Mouse (Mus musculus) MEL (cell line): ENCODE measurements at regions not wholly inside any gene's neighbourhood (a gene's known extent, or its start where the extent isn't known, plus 50 kb on each side); places are given as distances from the start of the nearest gene placed in this dataset.

Source experiments
- BHLHE40 ChIP-seq: IDR thresholded peaks from 2 replicates; pipeline ENCODE4 v1.6.1; 2012; ENCODE audit warnings: low read depth, mild to moderate bottlenecking, inconsistent platforms, low read length, improper control_type of control experiment, borderline replicate concordance
- CTCF ChIP-seq, 3 experiments: IDR thresholded peaks in 2 of 3; conservative IDR thresholded peaks in 1 of 3; 2 replicates each; pipeline ENCODE4 v1.5.1; 2011 to 2012; ENCODE audit warnings: low read length in 3 of 3, low read depth in 2 of 3, mild to moderate bottlenecking in 2 of 3, improper control_type of control experiment in 1 of 3, inconsistent platforms in 1 of 3, mixed read lengths in 1 of 3, moderate library complexity in 1 of 3; ENCODE audit not compliant: control insufficient read depth in 1 of 3, insufficient read depth in 1 of 3, poor library complexity in 1 of 3, severe bottlenecking in 1 of 3
- EP300 ChIP-seq, 2 experiments: IDR thresholded peaks; 2 replicates each; pipeline ENCODE4 v1.6.1; 2011; ENCODE audit warnings: improper control_type of control experiment in 2 of 2, low read length in 2 of 2, low read depth in 1 of 2, mild to moderate bottlenecking in 1 of 2
- GABPA ChIP-seq: IDR thresholded peaks from 2 replicates; pipeline ENCODE4 v1.6.1; 2012; ENCODE audit warnings: low read depth, mild to moderate bottlenecking, inconsistent platforms, low read length, improper control_type of control experiment, moderate library complexity
- GATA1 ChIP-seq: IDR thresholded peaks from 2 replicates; pipeline ENCODE4 v1.6.1; 2011; ENCODE audit warnings: low read depth, low read length, improper control_type of control experiment
- MAX ChIP-seq: IDR thresholded peaks from 2 replicates; pipeline ENCODE4 v1.6.1; 2011; ENCODE audit warnings: low read length, improper control_type of control experiment
- MAZ ChIP-seq: IDR thresholded peaks from 2 replicates; pipeline ENCODE4 v1.6.1; 2012; ENCODE audit warnings: low read depth, mild to moderate bottlenecking, inconsistent platforms, low read length, improper control_type of control experiment
- MEF2A ChIP-seq: IDR thresholded peaks from 2 replicates; pipeline ENCODE4 v1.6.1; 2014; ENCODE audit warnings: low read depth, mild to moderate bottlenecking, inconsistent platforms, low read length, improper control_type of control experiment; ENCODE audit not compliant: poor library complexity, insufficient replicate concordance, severe bottlenecking; ENCODE audit errors: extremely low read depth
- MYC ChIP-seq: IDR thresholded peaks from 2 replicates; pipeline ENCODE4 v1.6.1; 2011; ENCODE audit warnings: low read depth, mild to moderate bottlenecking, low read length, improper control_type of control experiment, moderate library complexity
- NELFE ChIP-seq: IDR thresholded peaks from 2 replicates; pipeline ENCODE4 v1.6.1; 2011; ENCODE audit warnings: low read depth, low read length, improper control_type of control experiment
- POLR2A ChIP-seq, 2 experiments: IDR thresholded peaks; 2 replicates each; pipeline ENCODE4 v1.6.1; 2011 to 2012; ENCODE audit warnings: low read length in 2 of 2, mild to moderate bottlenecking in 2 of 2, control low read depth in 1 of 2, improper control_type of control experiment in 1 of 2, low read depth in 1 of 2, moderate library complexity in 1 of 2; ENCODE audit not compliant: control insufficient read depth in 1 of 2, insufficient read depth in 1 of 2, poor library complexity in 1 of 2
- SIN3A ChIP-seq: IDR thresholded peaks from 2 replicates; pipeline ENCODE4 v1.6.1; 2012; ENCODE audit warnings: low read length, improper control_type of control experiment, inconsistent platforms

- TF ChIP-seq POLR2A (IDR thresholded peaks at IDR 0.05; ENCODE audit: control insufficient read depth in 1 of 2, insufficient read depth in 1 of 2, low read depth in 1 of 2, low read length in 2 of 2, poor library complexity in 1 of 2) (no peak), MEF2A (no peak), MAZ (no peak), BHLHE40 (no peak), MYC (no peak), SIN3A (no peak), EP300 (IDR thresholded peaks at IDR 0.05; ENCODE audit: low read depth in 1 of 2, low read length in 2 of 2) (no peak), MAX (no peak), CTCF (IDR thresholded peaks at IDR 0.05 in 2 of 3, conservative IDR thresholded peaks at IDR 0.05 in 1 of 3; ENCODE audit: control insufficient read depth in 1 of 3, insufficient read depth in 1 of 3, low read depth in 2 of 3, low read length in 3 of 3, poor library complexity in 1 of 3, severe bottlenecking in 1 of 3) (no peak), NELFE (no peak), GATA1 (no peak), GABPA (no peak)
Measured at GRCm38 (mm10) chr16:31538606-31539005, 116.5 kb downstream of the Bdh1 start.
